Mouse (Mus musculus) olfactory bulb, adult 2 months (tissue): ENCODE results near the gene Hist2h3c2.

ENCODE experiments used
- CTCF ChIP-seq: fragments of 200-500 bp; IDR thresholded peaks from 2 replicates; pipeline ENCODE4 v1.5.1; 2012; ENCODE audit warnings: low read depth, mild to moderate bottlenecking, low read length, moderate library complexity; ENCODE audit not compliant: insufficient read depth
- POLR2A ChIP-seq: fragments of 200-500 bp; IDR thresholded peaks from 2 replicates; pipeline ENCODE4 v1.6.1; 2012; ENCODE audit warnings: mild to moderate bottlenecking, low read depth, low read length, moderate library complexity; ENCODE audit not compliant: insufficient read depth

- TF ChIP-seq CTCF (no peak), POLR2A (no peak)
Measured at GRCm38 (mm10) chr3:96234914-96235313, 4.0 kb downstream of the Hist2h3c2 start.
